Mouse (Mus musculus) liver, postnatal 0 days (tissue): ENCODE measurements at regions not wholly inside any gene's neighbourhood (a gene's known extent, or its start where the extent isn't known, plus 50 kb on each side); places are given as distances from the start of the nearest gene placed in this dataset.

ENCODE experiments used
- CTCF ChIP-seq: sonication (generic); IDR thresholded peaks from 2 replicates; pipeline ENCODE4 v1.5.1; 2016; ENCODE audit warnings: antibody characterized with exemption, low read depth
- EP300 ChIP-seq: IDR thresholded peaks from 2 replicates; pipeline ENCODE4 v1.6.1; 2016; ENCODE audit warnings: antibody characterized with exemption, low read depth, mild to moderate bottlenecking

DNA sequence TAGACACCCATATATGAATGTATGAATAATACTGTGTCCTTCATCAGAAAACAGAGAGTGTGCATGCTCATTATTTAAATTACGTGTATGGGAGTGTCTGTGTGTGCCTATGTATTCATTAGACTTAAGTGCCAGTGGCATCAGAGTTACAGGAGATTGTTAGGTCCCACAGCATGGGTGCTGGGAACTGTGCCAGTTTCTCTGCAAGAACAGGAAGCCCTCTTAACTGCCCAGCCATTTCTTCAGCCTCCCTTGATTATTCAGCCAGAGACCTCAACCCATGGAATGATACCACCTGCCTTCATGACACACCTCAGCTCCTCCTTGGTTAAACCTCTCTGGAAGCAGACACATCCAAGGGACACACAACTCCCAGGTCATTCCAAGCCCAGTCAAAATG, 243.8 kb downstream of the Cd47 start:
- TF ChIP-seq CTCF (no peak), EP300 (no peak)
